Mouse (Mus musculus) CD4-positive helper T cell, adult 2 months (primary cell): ENCODE data around the gene Dusp22.

Experiments
- DNase-seq: peaks from one replicate; pipeline ENCODE4 v3.0.0-alpha.2; 2012; ENCODE audit warnings: low read depth, missing footprints, low spot score

The Dusp22 gene

GRCm38 (mm10) chr13:30749557-30750141 is 89.8 kb downstream of the Dusp22 start:
- DNase-seq, result peak; percentile 48

- DNase-seq, result peak; percentile 62
Observed at GRCm38 (mm10) chr13:30750461-30751303, 90.9 kb downstream of the Dusp22 start.

- no peak for DNase-seq
Observed at GRCm38 (mm10) chr13:30751304-30751580, 91.4 kb downstream of the Dusp22 start.

GRCm38 (mm10) chr13:30752581-30753187 is 92.9 kb downstream of the Dusp22 start:
- DNase-seq, result peak; percentile 13

GRCm38 (mm10) chr13:30753441-30753840 is 93.6 kb downstream of the Dusp22 start:
- DNase-seq, result no peak

- peak; percentile 27 for DNase-seq
Observed at GRCm38 (mm10) chr13:30754066-30754465, 94.3 kb downstream of the Dusp22 start.

- DNase-seq, result peak; percentile 17
Observed at GRCm38 (mm10) chr13:30754825-30755476, 95.2 kb downstream of the Dusp22 start.

- DNase-seq, result no peak
Observed at GRCm38 (mm10) chr13:30755577-30755976, 95.8 kb downstream of the Dusp22 start.

- DNase-seq, result peak; percentile 49
Observed at GRCm38 (mm10) chr13:30755998-30756639, 96.3 kb downstream of the Dusp22 start.

GRCm38 (mm10) chr13:30757264-30757900 is 97.6 kb downstream of the Dusp22 start:
- DNase-seq, result no peak

GRCm38 (mm10) chr13:30758789-30759381 is 99.1 kb downstream of the Dusp22 start:
- peak; percentile 19 for DNase-seq

- DNase-seq, result peak; percentile 84
Observed at GRCm38 (mm10) chr13:30760374-30761090, 100.7 kb downstream of the Dusp22 start.
